Mouse (Mus musculus): Measurements from ENCODE around the gene Bnipl.

- TF ChIP-seq POLR2A (IDR thresholded peaks at IDR 0.05; ENCODE audit: extremely low read depth, insufficient read depth, low read length) (no peak), CTCF (IDR thresholded peaks at IDR 0.05; ENCODE audit: extremely low read depth, insufficient read depth, low read length) (no peak)
Measured at GRCm38 (mm10) chr3:95270766-95271364, 19.9 kb upstream of the Bnipl start.
